ENCODE assay signal across 7 mouse cellular contexts in the genomic region with DNA sequence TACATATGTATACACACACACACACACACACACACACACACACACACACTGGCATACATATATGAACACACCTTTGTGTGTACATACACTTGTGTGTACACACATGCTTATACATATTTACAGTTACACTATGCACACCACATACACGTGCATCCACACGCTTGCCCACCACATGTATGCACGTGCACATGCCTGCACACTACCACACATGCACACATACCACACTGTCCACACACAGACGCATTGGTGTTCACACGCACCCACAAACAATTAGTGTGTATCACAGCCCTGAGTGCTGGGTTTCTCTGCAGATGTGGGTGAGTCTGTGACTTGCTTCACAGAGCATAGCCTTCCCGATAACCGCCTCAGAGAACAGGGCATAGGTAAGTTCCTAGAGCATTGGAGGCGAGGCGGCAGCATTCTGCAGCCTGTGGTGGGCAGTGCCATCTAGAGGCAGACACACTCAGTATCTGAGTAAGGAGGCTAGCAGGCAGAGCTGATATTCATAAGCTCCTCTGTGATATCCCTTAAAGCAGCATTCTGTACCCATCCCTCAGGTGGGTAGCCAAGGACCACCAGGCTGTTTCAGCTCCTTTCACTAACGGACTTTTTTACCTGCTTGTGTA. TPM values are rescaled to one million over a fixed set of nuclear protein-coding genes. Genes with fewer than 3 reads are reported as not detected.
DNase-seq lines count a peak whose midpoint lies in the region; ATAC-seq lines count a peak whose summit lies in the region.

No protein-coding gene starts in this region.

- H3K9me3 ChIP-seq in limb, embryonic 11.5 days (ENCODE audit: control insufficient read depth, low read length), result no peaks in the 10 kb centered on the region
- no peaks in the 10 kb centered on the region for H3K9me3 ChIP-seq in limb, embryonic 10.5 days (replicated peaks)

- peak; percentile 34 for DNase-seq in limb, embryonic 11.5 days (ENCODE audit: low spot score)
- DNase-seq in limb, embryonic 10.5 days (ENCODE audit: low spot score), result no peak
- peak; percentile 15 for DNase-seq in R1 (ENCODE audit: low read depth, low spot score)
- DNase-seq in cerebellum, postnatal 36 days, result peak; percentile 67 to 68
- DNase-seq in kidney, postnatal 4 days, result peak; percentile 50 to 62
- DNase-seq in right cerebral cortex, postnatal 14 days, result peak; percentile 69
- DNase-seq in spleen, postnatal 36 days (ENCODE audit: low spot score in 2 of 2), result no peak

- no peaks in the 10 kb centered on the region for H3K4me1 ChIP-seq in limb, embryonic 11.5 days (ENCODE audit: control insufficient read depth, insufficient read depth, low read length)
- no peaks in the 10 kb centered on the region for H3K4me1 ChIP-seq in limb, embryonic 10.5 days

- ATAC-seq in limb, embryonic 11.5 days (ENCODE audit: insufficient number of reproducible peaks, low FRiP score, low TSS enrichment, low read depth), result no peak

- no peak overlapping the region for H3K27ac ChIP-seq in limb, embryonic 11.5 days (replicated peaks; ENCODE audit: low read depth, low read length)
- H3K27ac ChIP-seq in limb, embryonic 10.5 days, result no peak overlapping the region

- H3K4me3 ChIP-seq in limb, embryonic 11.5 days (ENCODE audit: low read depth, low read length), result no peak overlapping the region
- H3K4me3 ChIP-seq in limb, embryonic 10.5 days, result no peak overlapping the region

- no peak overlapping the region for H3K4me2 ChIP-seq in limb, embryonic 11.5 days (ENCODE audit: low read depth, severe bottlenecking)

- no peaks in the 10 kb centered on the region for H3K36me3 ChIP-seq in limb, embryonic 11.5 days (ENCODE audit: control insufficient read depth, insufficient read depth, low read length)
- H3K36me3 ChIP-seq in limb, embryonic 10.5 days, result no peaks in the 10 kb centered on the region

- WGBS in limb, embryonic 11.5 days, result 77% methylated on average over 10 of the region's 10 CpGs
- 75% methylated on average over 10 of the region's 10 CpGs for WGBS in limb, embryonic 10.5 days

- no peak overlapping the region for H3K9ac ChIP-seq in limb, embryonic 11.5 days (ENCODE audit: low read length)

- no peaks in the 10 kb centered on the region for H3K27me3 ChIP-seq in limb, embryonic 11.5 days (ENCODE audit: control insufficient read depth, insufficient read depth, low read length)
- H3K27me3 ChIP-seq in limb, embryonic 10.5 days (ENCODE audit: low read depth, poor library complexity, severe bottlenecking), result no peaks in the 10 kb centered on the region

RNA-seq across cellular contexts. Expression of a gene that starts 17.2 kb away (rescaled TPM):
- 0.06 TPM in 1 of 2 replicates, not detected in the other for polyA plus RNA-seq in limb, embryonic 11.5 days (2014; fragmentation: Nextera tagmentation; extraction: Ambion mirVana)
- polyA plus RNA-seq in limb, embryonic 10.5 days (2016; fragmentation: Nextera tagmentation; extraction: Ambion mirVana), result not detected in 2 replicates

RNA-seq across cellular contexts. Expression of a gene that starts 43.3 kb away (rescaled TPM):
- polyA plus RNA-seq in limb, embryonic 11.5 days (2014; fragmentation: Nextera tagmentation; extraction: Ambion mirVana), result not detected in 2 replicates
- polyA plus RNA-seq in limb, embryonic 10.5 days (2016; fragmentation: Nextera tagmentation; extraction: Ambion mirVana), result not detected in 2 replicates

Comparison
In these comparisons a context has a peak if more than half of its experiments do, and no peak if none do; other contexts are left out.
1. DNase-seq: peak in limb, embryonic 11.5 days (single experiment), R1 (single experiment), cerebellum, postnatal 36 days (2 of 2), kidney, postnatal 4 days (2 of 2) and right cerebral cortex, postnatal 14 days (single experiment); none in limb, embryonic 10.5 days (single experiment) and spleen, postnatal 36 days (0 of 2).